Mouse (Mus musculus) naive thymus-derived CD4-positive, alpha-beta T cell, adult 2 months (primary cell): Measurements from ENCODE around the gene Lig1.

Source experiments
- DNase-seq: peaks from one replicate; pipeline ENCODE4 v3.0.0-alpha.2; 2011; ENCODE audit warnings: low read depth

Lig1 gene

DNA sequence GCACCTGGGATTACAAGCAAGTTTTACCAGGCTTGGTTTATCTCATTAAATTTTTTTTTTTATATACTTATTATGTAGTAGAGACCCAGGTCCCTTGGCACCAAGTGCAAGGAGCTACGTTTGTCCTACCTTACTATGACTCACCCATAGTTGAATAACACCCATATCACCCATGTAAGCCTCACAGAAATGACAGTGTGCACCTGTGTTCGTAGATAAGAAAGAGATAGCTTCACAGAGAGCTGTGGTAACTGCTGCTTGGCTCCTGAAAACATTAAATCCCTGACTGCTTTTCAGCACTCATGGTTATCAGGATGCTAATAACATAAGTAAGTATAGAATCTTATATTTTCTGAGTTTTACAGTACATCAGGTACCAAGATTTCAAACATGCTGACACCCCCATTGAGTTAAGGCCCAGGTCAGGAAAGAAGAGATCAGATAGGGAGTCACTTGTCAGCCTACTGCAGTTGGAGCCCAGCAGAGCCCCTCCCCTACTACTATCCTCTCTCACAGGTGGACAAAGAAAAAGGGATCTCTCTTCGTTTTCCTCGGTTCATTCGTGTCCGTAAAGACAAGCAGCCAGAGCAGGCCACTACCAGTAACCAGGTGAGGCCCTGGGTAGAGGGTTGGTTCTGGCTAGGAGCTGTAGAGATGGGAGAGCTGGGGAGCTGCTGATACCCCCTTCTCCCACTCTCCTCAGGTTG, 33.6 kb downstream of the Lig1 start:
- DNase-seq: no peak

DNA sequence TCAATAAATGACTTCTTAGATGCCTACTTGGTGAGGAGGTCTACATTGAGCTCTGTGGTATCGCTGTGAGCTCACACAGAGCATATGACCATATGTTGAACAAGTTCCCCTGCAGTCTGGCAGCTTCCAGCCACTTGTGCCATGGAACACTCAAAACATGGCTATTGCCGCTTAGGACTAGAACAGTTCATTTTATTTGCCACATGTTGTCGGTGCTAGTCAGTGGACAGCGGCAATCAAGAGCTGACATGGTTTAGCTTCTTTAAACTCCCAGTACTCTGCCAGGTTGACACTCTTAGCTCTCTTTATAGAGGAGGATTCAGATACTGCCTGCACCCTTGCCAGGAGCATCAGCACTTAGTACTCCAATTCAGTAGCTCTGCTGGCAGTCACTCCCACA, 34.3 kb downstream of the Lig1 start:
- no peak for DNase-seq

DNA sequence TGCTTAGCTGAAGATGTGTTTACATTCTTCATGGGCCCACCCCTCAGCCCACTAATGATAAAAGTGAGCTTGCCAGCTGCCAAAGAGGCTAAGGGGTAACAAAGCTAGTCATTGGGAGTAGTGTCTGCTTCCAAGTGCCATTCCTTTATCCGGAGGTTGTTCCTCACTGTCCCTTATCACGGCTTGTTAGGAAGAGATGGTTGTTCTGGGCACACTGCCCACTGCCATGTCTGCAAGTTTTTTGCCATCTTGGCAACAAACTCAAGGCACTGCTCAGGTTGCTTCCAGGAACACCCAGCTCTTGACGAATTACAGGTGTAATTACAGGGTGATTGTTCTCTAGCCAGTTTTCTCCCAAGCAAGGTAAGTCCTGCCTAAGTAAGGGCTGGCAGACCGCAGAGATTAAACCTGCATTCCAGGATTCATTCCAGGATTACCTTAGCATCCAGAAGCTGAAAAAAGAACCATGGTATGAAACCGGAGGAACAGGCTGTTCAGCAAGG, 37.1 kb downstream of the Lig1 start:
- no peak for DNase-seq

DNA sequence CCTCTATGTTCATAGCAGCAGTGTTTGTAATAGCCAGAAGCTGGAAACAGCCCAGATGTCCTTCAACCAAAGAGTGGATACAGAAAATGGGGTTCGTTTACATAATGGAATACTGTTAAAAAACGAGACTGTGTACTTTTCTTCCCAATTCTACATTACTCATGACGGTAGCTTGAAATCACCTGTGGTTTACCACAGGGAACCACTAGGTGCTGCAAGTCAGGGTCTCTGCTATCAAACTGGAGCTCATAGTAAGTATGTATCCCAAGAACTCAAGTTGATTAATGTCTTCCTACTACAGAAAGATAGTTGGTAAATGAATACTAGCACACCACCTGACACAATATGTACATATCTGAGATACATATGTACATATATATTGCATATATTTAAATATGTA, 44.3 kb downstream of the Lig1 start:
- DNase-seq: no peak

DNA sequence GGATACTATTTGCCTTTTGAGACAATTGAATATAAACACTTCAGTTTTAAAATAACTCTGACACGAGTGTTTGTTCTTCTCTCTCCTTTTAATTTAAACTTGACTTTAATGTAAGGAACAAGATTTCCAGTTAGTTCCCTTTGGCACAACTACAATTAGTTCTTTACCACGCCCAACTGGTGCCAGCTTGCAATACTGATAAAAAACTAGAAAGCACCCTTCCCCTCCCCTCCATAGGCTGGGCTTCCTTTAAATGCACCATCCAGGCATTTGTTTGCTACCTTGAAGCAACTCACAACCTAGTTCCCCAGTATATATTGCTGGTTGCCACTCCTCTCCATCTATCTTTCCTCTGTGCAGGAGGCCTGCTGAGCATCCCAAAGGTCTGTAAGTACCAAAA, 47.2 kb downstream of the Lig1 start, which contains the start of gene Pla2g4c:
Pla2g4c (plus strand) TSS at position 340 of the 400 bp plus-strand sequence.
- DNase-seq: no peak

DNA sequence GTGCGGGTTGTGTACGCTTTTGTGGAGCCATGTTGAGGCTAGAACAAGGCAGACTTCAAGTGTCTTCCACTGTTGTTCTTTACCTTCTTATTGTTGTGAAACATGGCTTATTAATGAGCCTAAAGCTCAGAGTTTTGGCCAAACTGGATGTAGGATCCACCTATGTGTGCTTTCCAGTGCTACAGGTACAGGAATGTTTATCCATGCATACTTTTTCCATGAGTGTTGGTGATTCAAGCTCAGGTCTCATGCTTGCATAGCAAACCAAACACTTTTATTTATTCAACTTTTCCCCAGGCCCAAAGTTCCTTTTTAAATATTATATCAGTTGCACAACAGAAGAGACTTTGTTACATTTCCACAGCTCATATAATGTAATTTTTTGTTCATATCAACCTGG, 53.5 kb downstream of the Lig1 start:
- DNase-seq: no peak

DNA sequence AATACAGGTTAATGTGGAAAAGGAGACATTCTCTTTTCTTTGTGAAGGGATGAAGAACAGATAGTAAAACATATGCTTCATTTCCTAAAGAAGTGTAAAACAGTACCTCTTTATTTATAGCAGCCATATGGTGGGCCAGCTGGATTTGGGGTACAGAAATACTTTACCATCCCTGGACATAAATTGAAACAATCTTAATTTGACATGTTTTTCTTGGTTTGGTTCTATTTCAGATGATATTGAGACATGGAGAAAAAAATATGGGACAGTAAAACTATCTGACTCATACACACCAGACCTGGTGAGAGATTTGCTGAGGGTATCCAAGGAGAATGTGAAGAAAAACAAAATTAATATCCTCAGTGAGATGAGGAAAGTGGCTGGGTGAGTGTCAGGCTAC, 78.9 kb downstream of the Lig1 start:
- DNase-seq: no peak
